Mouse (Mus musculus) forebrain, embryonic 15.5 days (tissue): ENCODE measurements at regions not wholly inside any gene's neighbourhood (a gene's known extent, or its start where the extent isn't known, plus 50 kb on each side); places are given as distances from the start of the nearest gene placed in this dataset.

Source experiments
- ATAC-seq: fragments of 200-750 bp; cut with Nextera tagmentation; replicated peaks from 2 replicates; pipeline ENCODE4 v1.8.0; 2017; ENCODE audit warnings: mild to moderate bottlenecking, moderate TSS enrichment, moderate library complexity
- H3K27ac ChIP-seq: fragments of 300-500 bp; sonication (generic); replicated peaks from 2 replicates; pipeline ENCODE4 v1.5.1; 2015; ENCODE audit warnings: mild to moderate bottlenecking, inconsistent platforms
- H3K27me3 ChIP-seq: fragments of 300-500 bp; sonication (generic); 2 replicates; pipeline ENCODE4 v1.6.1; 2015; ENCODE audit warnings: inconsistent platforms
- H3K36me3 ChIP-seq: fragments of 300-500 bp; sonication (generic); 2 replicates; pipeline ENCODE4 v1.6.1; 2015; ENCODE audit warnings: mild to moderate bottlenecking, inconsistent platforms
- H3K4me1 ChIP-seq: fragments of 300-500 bp; sonication (generic); 2 replicates; pipeline ENCODE4 v1.6.1; 2015; ENCODE audit warnings: inconsistent platforms
- H3K4me2 ChIP-seq: fragments of 300-500 bp; sonication (generic); replicated peaks from 2 replicates; pipeline ENCODE4 v1.6.1; 2015; ENCODE audit warnings: mild to moderate bottlenecking, inconsistent platforms
- H3K4me3 ChIP-seq: fragments of 300-500 bp; sonication (generic); 2 replicates; pipeline ENCODE4 v1.5.1; 2015; ENCODE audit warnings: mild to moderate bottlenecking, inconsistent platforms
- H3K9ac ChIP-seq: fragments of 300-500 bp; sonication (generic); replicated peaks from 2 replicates; pipeline ENCODE4 v1.6.1; 2015; ENCODE audit warnings: mild to moderate bottlenecking, inconsistent platforms
- H3K9me3 ChIP-seq: fragments of 300-500 bp; sonication (generic); 2 replicates; pipeline ENCODE4 v1.6.1; 2016; ENCODE audit warnings: inconsistent platforms
- WGBS: fragments of 180-500 bp; shearing (Covaris S2); methylation state at CpG from one replicate; pipeline ENCODE4 v1.1.7; 2015; ENCODE audit warnings: mixed read lengths; 5-methylcytosine and 5-hydroxymethylcytosine counted together

DNA sequence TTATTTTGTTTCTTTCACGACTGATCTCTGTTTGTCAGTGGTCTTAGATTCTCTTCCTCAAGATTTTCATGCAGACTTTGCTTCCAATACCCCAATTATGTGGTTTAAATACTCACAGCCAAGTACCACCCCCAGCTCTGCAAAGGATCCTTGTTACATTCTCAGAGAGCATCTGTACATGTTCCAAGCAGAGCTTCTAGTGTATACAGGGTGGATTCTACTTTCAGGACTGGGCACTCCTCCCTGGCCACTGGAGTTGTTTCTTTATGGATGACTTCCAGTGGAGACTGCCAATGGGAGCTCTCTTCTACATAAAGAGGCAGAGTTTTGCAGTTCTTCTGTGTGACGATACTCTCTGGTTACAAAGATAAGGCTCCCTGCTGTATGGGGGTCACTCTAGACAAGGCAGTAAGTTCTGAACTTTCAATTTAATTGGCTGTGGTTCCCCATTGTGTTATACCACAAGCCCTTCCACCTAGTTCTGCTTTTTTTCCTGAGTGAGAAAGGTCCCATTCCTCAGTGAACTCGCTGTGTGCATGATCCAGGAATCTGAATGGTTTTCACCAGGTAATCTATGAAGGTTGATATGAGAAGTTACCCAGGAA, 240.4 kb upstream of the Kcnj16 start:
- no peaks in the 10 kb centered on the region for H3K9me3 ChIP-seq
- H3K36me3 ChIP-seq, result no peaks in the 10 kb centered on the region
- WGBS, result 82% methylated on average over 3 of the region's 3 CpGs
- H3K4me3 ChIP-seq, result no peak overlapping the region
- no peaks in the 10 kb centered on the region for H3K4me1 ChIP-seq
- no peaks in the 10 kb centered on the region for H3K27me3 ChIP-seq
- ATAC-seq, result no peak
- H3K4me2 ChIP-seq, result no peak overlapping the region
- H3K9ac ChIP-seq, result no peak overlapping the region
- H3K27ac ChIP-seq, result no peak overlapping the region

DNA sequence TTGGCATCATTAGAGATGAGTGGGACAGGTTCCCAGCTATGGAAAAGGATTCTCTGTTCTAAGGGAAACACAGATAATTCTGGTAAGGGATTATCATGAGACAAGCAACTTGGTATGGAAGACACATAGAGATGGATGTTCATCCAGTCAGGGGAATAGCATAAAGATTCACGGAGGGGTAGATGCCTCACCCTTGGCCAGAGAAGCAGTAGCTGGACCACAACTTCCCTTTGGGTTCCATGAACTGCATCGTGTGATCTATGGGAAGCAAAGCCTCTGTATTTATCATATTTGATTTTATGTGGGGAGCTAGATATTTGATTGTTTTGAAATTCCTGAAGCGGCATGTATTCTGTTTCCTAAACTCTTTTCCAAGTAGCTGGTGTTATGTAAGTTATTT, 236.3 kb upstream of the Kcnj16 start:
- Histone ChIP-seq H3K9ac (no peak overlapping the region), H3K4me1 (no peaks in the 10 kb centered on the region), H3K36me3 (no peaks in the 10 kb centered on the region), H3K9me3 (no peaks in the 10 kb centered on the region), H3K27me3 (no peaks in the 10 kb centered on the region), H3K4me3 (no peak overlapping the region), H3K27ac (no peak overlapping the region), H3K4me2 (no peak overlapping the region)
- no peak for ATAC-seq
- WGBS, result 90% methylated on average over 3 of the region's 3 CpGs

DNA sequence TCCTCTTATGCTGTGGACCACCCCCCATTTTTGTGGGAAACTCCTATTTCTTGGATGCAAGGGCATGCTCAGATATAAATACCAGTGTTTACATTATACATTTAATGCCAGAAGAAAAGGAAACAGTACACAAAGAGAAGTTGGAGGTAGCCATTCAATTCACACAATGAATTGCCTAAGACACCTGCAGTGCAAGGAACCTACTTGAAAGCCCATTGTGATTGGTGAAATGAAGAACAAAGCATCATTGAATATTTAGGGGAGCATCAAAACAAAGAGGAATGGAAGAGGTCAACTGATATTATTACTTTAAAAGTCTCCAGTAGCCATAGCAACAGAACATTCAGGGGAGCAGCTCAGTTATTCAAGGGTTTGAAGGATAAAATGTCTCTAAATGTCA, 193.7 kb upstream of the Kcnj16 start:
- Histone ChIP-seq H3K4me3 (no peak overlapping the region), H3K36me3 (no peaks in the 10 kb centered on the region), H3K27ac (no peak overlapping the region), H3K4me1 (no peaks in the 10 kb centered on the region), H3K9me3 (no peaks in the 10 kb centered on the region), H3K9ac (no peak overlapping the region), H3K4me2 (no peak overlapping the region), H3K27me3 (no peaks in the 10 kb centered on the region)
- ATAC-seq, result no peak

DNA sequence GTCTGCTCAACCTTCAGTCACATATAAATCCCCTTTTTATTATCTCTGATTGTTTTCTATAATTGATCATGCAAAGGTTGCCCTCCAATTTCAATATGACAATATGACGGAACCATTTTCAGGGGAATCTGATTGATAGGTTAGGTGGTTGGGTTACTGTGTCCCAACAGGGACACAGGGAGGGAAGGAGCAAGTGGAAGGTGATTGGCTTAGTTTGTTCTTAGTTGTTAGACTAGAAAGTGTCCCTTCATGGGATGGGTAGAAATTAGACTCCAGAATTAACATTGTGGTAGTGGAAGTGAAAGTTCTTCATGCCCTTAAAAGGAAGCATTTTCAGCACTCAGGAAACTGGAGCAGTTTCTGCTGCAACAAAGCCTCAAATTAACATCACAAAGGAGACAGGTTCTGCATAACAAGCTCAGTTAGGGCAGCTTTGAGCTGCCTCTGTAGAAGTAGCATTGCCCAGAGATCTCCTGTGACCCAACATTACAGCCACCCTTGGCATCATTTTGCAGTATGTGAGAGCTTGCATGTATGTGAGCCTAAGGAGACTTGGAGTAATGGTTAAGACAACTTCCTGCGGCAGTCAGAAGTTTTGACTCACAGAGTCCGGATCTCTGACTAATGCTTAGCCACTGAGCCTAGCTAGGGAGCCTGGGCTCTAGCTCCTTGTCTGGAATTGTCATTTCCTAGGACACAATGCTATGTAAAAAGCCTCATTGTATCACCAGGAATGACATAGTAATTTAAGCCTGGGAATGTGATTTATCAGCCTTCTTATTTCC, 186.1 kb upstream of the Kcnj16 start:
- no peaks in the 10 kb centered on the region for H3K4me1 ChIP-seq
- WGBS, result 38% methylated on average over 3 of the region's 3 CpGs
- ATAC-seq, result no peak

DNA sequence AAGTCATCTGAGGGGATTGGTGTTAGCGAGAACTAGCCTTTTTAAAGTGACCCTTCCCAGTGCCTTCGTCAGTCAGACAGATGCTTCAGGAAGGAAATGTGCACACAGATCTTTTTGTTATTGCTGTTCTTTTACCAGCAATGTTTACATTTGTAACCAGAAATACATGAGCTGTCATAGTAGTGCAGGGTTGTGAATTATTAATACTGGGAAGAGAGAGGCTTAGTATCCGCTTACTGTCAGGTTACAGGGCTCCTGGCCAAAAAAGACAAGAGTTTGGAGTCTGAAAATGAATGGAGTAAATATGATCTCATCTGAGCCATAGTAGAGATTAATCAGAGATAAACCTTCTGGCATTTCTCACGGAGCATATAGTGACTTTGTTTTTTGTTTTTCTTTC, 178.3 kb upstream of the Kcnj16 start:
- no peak overlapping the region for H3K27ac ChIP-seq
- H3K9ac ChIP-seq, result no peak overlapping the region
- no peaks in the 10 kb centered on the region for H3K4me1 ChIP-seq
- H3K4me2 ChIP-seq, result no peak overlapping the region
- WGBS, result 83% methylated on average over 4 of the region's 4 CpGs
- no peaks in the 10 kb centered on the region for H3K9me3 ChIP-seq
- no peak for ATAC-seq
- H3K36me3 ChIP-seq, result no peaks in the 10 kb centered on the region
- H3K27me3 ChIP-seq, result no peaks in the 10 kb centered on the region
- H3K4me3 ChIP-seq, result no peak overlapping the region

More for the DNA sequence above, 186.1 kb upstream of the Kcnj16 start:
- Histone ChIP-seq H3K36me3 (no peaks in the 10 kb centered on the region), H3K9me3 (no peaks in the 10 kb centered on the region), H3K27ac (no peak overlapping the region), H3K4me2 (no peak overlapping the region), H3K4me3 (no peak overlapping the region), H3K27me3 (no peaks in the 10 kb centered on the region), H3K9ac (no peak overlapping the region)

DNA sequence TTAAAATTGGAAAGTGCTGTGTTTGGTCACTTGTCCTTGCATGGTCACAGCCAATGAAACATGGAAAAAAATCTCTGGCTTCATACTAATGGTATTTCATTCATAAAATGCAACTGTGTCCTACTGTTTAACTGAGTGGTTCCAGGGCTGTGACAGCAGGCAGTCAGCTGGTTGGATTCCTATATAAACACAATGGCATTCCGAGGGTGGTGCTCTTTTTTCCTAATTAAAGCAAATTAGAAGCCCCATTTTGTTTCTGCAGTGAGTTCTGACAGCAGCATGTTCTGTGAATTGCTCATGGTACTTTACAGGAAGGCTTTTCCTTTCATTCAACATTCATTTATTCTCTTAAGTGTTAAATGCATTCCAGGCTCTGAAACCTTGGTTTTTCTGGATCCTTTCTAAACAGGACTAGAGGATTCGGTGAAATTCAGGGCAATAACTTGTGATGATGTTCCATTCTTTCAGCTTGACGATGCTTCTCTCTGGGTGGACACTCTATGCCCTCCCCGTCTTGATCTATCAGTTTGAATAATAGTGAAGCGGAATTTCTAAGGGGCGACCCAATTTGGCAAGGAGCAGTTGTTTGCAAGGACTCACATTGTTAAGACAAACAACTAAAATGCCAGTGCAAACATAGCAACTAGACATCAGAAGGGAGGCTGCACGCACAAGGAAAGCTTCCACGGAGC, 167.8 kb upstream of the Kcnj16 start:
- Histone ChIP-seq H3K27ac (no peak overlapping the region), H3K4me1 (peaks cover 8% of the 10 kb centered on the region), H3K4me3 (no peak overlapping the region), H3K4me2 (no peak overlapping the region), H3K36me3 (no peaks in the 10 kb centered on the region), H3K27me3 (no peaks in the 10 kb centered on the region), H3K9ac (no peak overlapping the region), H3K9me3 (no peaks in the 10 kb centered on the region)
- peak; percentile 67; the same call in 1 of the 2 replicates for ATAC-seq
- WGBS, result 11% methylated on average over 8 of the region's 8 CpGs

DNA sequence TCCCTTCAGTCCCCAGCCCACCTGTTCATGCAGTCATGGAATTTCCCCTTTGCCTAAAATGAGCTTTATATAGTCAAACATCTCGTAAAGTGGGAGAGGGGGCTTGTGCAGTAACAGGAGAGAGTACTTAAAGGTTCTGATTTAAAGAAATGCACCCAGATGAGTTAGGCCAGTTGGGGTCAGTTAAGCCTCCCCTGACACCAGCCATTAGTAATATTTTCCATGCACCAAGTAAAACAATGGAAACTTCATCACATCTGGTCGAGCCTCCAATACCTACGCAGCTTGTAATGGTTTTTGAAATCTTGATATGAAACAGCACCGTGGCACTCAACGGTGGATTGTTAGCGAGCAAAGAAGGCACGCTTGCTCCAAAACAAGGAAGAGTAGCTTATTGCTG, 165.8 kb upstream of the Kcnj16 start:
- ATAC-seq, result no peak
- H3K36me3 ChIP-seq, result no peaks in the 10 kb centered on the region
- no peak overlapping the region for H3K27ac ChIP-seq
- no peak overlapping the region for H3K4me2 ChIP-seq
- no peaks in the 10 kb centered on the region for H3K9me3 ChIP-seq
- H3K27me3 ChIP-seq, result no peaks in the 10 kb centered on the region
- WGBS, result 93% methylated on average over 7 of the region's 7 CpGs
- H3K9ac ChIP-seq, result no peak overlapping the region
- H3K4me1 ChIP-seq, result peaks cover 8% of the 10 kb centered on the region
- no peak overlapping the region for H3K4me3 ChIP-seq

DNA sequence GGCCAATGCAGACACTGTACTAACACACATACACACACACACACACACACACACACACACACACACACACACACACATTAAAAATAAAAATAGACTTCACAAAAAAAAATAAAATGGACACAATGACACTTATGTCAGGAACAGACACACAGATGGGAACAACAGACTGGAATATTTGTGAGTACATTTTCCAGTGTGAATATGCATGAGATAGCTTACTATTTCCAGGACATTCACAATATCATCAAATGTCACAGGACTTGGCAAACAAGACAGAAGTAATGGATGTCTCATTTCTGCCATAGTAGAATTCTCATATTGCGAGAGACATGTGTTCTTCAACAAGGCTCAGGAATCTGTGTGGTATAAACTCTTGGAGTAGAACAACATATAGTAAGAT, 163.8 kb upstream of the Kcnj16 start:
- no peak for ATAC-seq
- no peak overlapping the region for H3K4me2 ChIP-seq
- 85% methylated on average over 1 of the region's 1 CpGs for WGBS
- no peak overlapping the region for H3K4me3 ChIP-seq
- H3K9me3 ChIP-seq, result no peaks in the 10 kb centered on the region
- no peak overlapping the region for H3K27ac ChIP-seq
- H3K4me1 ChIP-seq, result peaks cover 8% of the 10 kb centered on the region
- H3K9ac ChIP-seq, result no peak overlapping the region
- no peaks in the 10 kb centered on the region for H3K27me3 ChIP-seq
- no peaks in the 10 kb centered on the region for H3K36me3 ChIP-seq

DNA sequence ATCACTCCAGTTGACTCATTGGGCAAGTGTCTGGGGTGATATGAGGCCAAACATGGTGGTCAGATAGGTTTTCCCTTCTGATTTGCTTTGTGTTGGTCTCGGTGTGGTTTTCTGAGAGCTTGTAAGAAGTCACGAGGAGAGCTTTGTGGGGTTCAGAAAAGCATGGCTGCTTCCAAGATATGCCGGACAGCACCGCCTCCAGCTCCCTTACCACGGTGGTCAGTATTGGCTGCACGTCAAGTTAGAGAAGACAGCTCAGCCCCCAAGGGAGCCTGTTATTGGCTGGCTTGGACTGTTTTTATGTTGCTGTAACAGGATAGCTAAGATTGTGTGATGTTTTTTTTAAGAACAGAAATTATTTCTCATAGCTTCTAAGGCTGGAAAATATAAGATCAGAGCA, 154.7 kb upstream of the Kcnj16 start:
- no peak for ATAC-seq

DNA sequence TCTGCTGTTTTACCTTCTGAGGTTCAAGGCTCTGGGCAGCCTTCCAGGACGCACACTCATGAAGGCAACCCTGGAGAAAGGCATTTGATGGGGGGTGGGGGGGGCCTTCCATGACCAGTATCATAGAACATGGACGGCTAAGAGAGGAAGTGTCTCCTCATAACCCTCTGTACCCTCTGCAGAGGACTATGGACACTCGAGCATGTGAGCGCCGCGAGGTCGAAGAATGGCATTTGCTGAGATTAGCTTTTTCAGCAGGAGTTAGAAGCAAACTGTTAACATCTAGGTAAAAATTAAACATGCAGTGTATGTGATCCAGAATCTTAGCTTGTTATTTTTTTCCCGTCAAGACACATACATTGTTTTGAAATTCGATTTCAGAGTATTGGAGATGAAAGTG, 153.1 kb upstream of the Kcnj16 start:
- 96% methylated on average over 9 of the region's 9 CpGs for WGBS
- no peaks in the 10 kb centered on the region for H3K36me3 ChIP-seq
- no peak overlapping the region for H3K4me3 ChIP-seq
- ATAC-seq, result no peak
- no peak overlapping the region for H3K4me2 ChIP-seq
- H3K9ac ChIP-seq, result no peak overlapping the region
- 0 out of 2 replicates have a peak, but pooled peaks cover 3% of the 10 kb centered on the region for H3K4me1 ChIP-seq
- H3K9me3 ChIP-seq, result no peaks in the 10 kb centered on the region
- no peaks in the 10 kb centered on the region for H3K27me3 ChIP-seq
- no peak overlapping the region for H3K27ac ChIP-seq

More for the DNA sequence above, 154.7 kb upstream of the Kcnj16 start:
- no peaks in the 10 kb centered on the region for H3K27me3 ChIP-seq
- no peak overlapping the region for H3K9ac ChIP-seq
- WGBS, result 92% methylated on average over 6 of the region's 6 CpGs
- no peak overlapping the region for H3K4me2 ChIP-seq
- no peaks in the 10 kb centered on the region for H3K36me3 ChIP-seq
- no peak overlapping the region for H3K4me3 ChIP-seq
- 0 out of 2 replicates have a peak, but pooled peaks cover 3% of the 10 kb centered on the region for H3K4me1 ChIP-seq
- no peaks in the 10 kb centered on the region for H3K9me3 ChIP-seq
- H3K27ac ChIP-seq, result no peak overlapping the region

DNA sequence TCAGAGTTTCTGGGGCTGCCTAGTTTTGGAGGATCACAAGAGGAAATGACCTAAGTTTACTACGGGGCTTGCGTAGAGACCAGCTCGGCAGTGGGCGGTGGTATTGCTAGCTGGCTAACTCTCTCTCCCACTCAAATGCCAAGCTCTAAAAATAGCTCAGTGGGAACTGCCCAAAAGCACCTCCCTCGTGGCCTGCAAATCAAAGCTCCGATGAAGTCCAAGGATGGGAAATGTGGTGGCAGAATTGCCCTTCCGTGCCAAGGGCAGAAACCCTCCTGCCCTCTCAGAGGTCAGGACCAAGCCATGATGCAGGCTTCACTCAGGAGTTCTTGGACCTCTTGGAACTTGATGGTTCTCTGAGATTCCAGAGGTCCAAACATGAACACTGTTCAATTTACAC, 152.6 kb upstream of the Kcnj16 start:
- no peak for ATAC-seq

DNA sequence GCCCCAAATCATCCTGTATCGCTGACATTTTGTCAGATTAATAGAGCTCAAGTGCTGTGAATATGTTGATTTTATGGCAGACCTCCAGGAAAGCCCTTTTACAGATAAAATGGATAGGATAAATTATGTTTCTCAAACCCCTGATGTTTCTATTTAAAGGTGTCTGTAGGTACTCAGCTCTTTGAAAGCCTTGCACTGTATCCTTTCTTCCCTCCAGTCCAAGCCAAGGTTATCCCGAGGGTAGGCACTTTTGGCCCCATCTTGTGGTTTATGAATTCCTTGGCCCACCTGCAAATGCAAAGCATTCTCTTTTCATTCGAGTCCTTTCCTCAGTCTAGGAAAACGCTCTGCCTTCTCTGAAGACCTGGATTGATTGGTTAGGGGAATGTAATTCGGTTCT, 139.2 kb upstream of the Kcnj16 start:
- Histone ChIP-seq H3K4me3 (no peak overlapping the region), H3K27ac (no peak overlapping the region), H3K36me3 (no peaks in the 10 kb centered on the region), H3K9me3 (no peaks in the 10 kb centered on the region), H3K27me3 (no peaks in the 10 kb centered on the region), H3K4me2 (no peak overlapping the region), H3K9ac (no peak overlapping the region), H3K4me1 (no peaks in the 10 kb centered on the region)
- WGBS, result 69% methylated on average over 5 of the region's 5 CpGs
- no peak for ATAC-seq

More for the DNA sequence above, 152.6 kb upstream of the Kcnj16 start:
- 92% methylated on average over 7 of the region's 7 CpGs for WGBS
- no peak overlapping the region for H3K9ac ChIP-seq
- H3K4me2 ChIP-seq, result no peak overlapping the region
- H3K36me3 ChIP-seq, result no peaks in the 10 kb centered on the region
- no peaks in the 10 kb centered on the region for H3K9me3 ChIP-seq
- H3K4me3 ChIP-seq, result no peak overlapping the region
- no peak overlapping the region for H3K27ac ChIP-seq
- H3K27me3 ChIP-seq, result no peaks in the 10 kb centered on the region
- 0 out of 2 replicates have a peak, but pooled peaks cover 3% of the 10 kb centered on the region for H3K4me1 ChIP-seq
